Mouse (Mus musculus) B cell, adult 2 months (primary cell): ENCODE measurements around the gene Wdr18.

Source experiments
- DNase-seq, 2 experiments: peaks; one replicate each; pipeline ENCODE4 v3.0.0; 2022

Gene Wdr18

DNA sequence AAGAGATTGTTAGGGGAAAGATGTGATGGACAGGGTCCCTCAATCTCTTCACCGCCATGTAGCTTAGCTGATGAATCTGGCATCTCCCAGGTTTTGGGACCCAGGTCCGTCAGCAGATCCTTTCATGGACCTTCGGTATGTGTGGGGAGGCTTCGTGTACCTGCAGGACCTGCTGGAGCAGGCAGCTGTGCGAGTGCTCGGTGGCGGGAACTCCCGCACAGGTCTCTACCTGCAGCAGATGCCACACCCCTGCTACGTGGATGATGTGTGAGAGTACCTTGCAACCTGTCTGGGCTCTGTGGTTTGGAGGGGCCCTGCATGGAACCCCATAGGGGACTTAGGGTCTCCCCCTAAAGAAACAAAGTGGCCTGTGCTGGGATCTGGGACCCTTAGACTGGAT, 42.0 kb downstream of the Wdr18 start:
- no peak for DNase-seq

DNA sequence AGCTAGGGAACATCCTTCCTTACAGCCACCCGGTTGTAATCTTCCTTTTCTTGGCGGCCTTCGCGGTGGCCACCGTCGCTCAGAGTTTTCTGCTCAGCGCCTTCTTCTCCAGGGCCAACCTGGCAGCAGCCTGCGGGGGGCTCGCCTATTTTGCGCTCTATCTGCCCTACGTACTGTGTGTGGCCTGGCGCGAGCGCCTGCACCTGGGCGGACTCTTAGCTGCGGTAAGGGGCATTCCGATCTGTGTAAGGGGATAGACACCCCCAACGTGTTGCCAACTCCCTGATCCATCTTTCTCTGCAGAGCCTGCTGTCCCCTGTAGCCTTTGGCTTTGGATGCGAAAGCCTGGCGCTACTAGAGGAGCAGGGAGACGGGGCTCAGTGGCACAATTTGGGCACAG, 42.9 kb downstream of the Wdr18 start:
- no peak for DNase-seq

- no peak for DNase-seq
These were observed 43.7 kb downstream of the Wdr18 start for GRCm38 (mm10) chr10:80003374-80004232.

GRCm38 (mm10) chr10:80004233-80004705, 44.3 kb downstream of the Wdr18 start:
- no peak for DNase-seq

GRCm38 (mm10) chr10:80011740-80012139, 51.8 kb downstream of the Wdr18 start:
- no peak for DNase-seq

DNA sequence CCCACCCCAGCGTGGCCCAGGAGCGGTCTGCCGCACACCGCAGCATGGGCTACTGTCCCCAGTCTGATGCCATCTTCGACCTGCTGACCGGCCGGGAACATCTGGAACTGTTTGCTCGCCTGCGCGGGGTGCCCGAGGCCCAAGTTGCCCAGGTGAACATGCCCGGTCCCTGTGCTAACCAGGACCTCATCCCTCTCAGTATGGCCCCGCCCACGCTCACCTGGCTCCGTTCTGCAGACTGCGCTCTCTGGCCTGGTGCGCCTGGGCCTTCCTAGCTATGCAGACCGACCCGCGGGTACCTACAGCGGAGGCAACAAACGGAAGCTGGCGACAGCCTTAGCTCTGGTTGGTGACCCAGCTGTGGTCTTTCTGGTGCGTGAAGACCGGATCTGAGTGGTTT, 53.7 kb downstream of the Wdr18 start:
- no peak for DNase-seq

GRCm38 (mm10) chr10:80014484-80015290, 54.7 kb downstream of the Wdr18 start:
- DNase-seq = peak in 1 of 2 experiments; percentile 36

GRCm38 (mm10) chr10:80015583-80015982, 55.6 kb downstream of the Wdr18 start:
- no peak for DNase-seq

DNA sequence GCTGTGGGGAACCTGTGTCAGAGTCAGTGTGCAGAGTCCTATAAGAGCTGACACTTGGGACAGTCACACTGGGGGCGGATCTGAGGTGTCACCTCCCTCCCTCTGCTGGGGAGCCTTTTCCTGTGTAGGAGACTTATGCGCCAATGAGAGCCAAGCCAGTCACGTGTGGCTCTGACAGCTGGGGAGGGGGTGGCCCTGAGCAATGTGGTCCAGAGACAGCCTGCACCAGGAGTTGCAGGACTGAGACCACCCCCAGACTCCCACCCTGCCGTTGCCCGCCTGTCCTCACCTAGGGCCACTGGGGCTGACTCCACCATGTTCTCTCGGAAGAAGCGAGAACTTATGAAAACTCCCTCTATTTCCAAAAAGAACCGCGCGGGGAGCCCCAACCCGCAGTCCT, 56.6 kb downstream of the Wdr18 start, which contains the start of gene Arhgap45:
Arhgap45 (plus strand) TSS at position 143 of the 400 bp plus-strand sequence.
- peak; percentile 79 to 85 for DNase-seq

DNA sequence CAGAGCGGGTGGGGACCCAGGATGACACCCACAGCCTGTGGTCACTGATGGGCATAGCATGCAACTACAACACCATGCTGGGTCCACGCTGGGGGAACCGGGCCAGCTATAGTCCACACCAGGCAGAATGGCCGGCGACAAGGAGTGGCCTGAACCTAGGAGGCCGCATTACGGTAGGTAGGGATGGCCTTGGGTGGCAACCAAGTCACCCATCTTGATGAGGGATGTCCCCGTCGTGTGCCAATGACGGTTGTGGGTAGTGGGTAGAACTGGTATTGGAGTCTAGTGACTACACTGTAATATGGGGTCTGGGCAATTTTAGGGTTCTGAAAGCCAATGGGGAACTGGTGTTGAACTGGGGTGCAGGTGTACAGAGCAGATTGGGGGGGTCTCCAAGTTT, 57.0 kb downstream of the Wdr18 start:
- DNase-seq = no peak

GRCm38 (mm10) chr10:80017361-80017760, 57.4 kb downstream of the Wdr18 start:
- DNase-seq = peak; percentile 92 to 94

DNA sequence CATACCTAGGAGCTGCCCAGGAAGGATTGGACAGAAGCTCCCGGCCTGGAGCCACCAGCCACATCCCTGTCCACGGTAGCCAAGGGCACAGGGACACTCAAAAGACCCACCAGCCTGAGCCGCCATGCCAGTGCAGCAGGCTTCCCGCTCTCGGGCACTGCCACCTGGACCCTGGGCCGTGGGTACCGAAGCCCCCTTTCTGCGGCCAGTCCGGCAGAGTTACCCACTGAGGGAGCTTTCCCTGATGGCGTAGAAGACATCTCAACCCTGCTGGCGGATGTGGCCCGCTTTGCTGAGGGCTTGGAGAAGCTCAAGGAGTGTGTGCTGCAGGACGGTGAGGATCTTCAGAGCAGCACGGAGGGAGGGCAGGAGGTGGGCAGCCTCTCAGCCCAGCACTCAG, 57.8 kb downstream of the Wdr18 start:
- peak in 1 of 2 experiments; percentile 44 for DNase-seq

GRCm38 (mm10) chr10:80018739-80019297, 58.9 kb downstream of the Wdr18 start:
- DNase-seq = peak; percentile 58 to 64

GRCm38 (mm10) chr10:80019471-80020131, 59.6 kb downstream of the Wdr18 start:
- no peak for DNase-seq
